Mouse (Mus musculus) liver, postnatal 0 days (tissue): ENCODE data around the gene Naxd. TPM values are rescaled to one million over a fixed set of nuclear protein-coding genes. Genes with fewer than 3 reads are reported as not detected.
A peak's percentile ranks its signal among the peaks of the same experiment; 100 is the strongest.

Source experiments
- ATAC-seq: fragments of 200-750 bp; cut with Nextera tagmentation; 2 replicates; pipeline ENCODE4 v1.8.0; 2017; ENCODE audit warnings: mild to moderate bottlenecking, moderate library complexity
- DNase-seq: peaks from one replicate; pipeline ENCODE4 v3.0.0-alpha.2; 2016
- H3K27ac ChIP-seq: fragments of 300-500 bp; sonication (generic); 2 replicates; pipeline ENCODE4 v1.5.1; 2014; ENCODE audit warnings: antibody characterized with exemption, moderate library complexity, mild to moderate bottlenecking, low read depth
- H3K27me3 ChIP-seq: fragments of 300-500 bp; sonication (generic); 2 replicates; pipeline ENCODE4 v1.6.1; 2014; ENCODE audit warnings: low read length, control low read depth, mixed read lengths; ENCODE audit not compliant: insufficient read depth
- H3K36me3 ChIP-seq: fragments of 300-500 bp; sonication (generic); replicated peaks from 2 replicates; pipeline ENCODE4 v1.6.1; 2014; ENCODE audit warnings: mild to moderate bottlenecking, control low read depth, low read length, moderate library complexity, mixed read lengths; ENCODE audit not compliant: insufficient read depth
- H3K4me1 ChIP-seq: fragments of 300-500 bp; sonication (generic); 2 replicates; pipeline ENCODE4 v1.6.1; 2014; ENCODE audit warnings: antibody characterized with exemption, mild to moderate bottlenecking, control low read depth; ENCODE audit not compliant: insufficient read depth
- H3K4me2 ChIP-seq: fragments of 300-500 bp; sonication (generic); 2 replicates; pipeline ENCODE4 v1.6.1; 2014; ENCODE audit warnings: low read depth, mild to moderate bottlenecking, low read length, moderate library complexity, mixed read lengths
- H3K4me3 ChIP-seq: fragments of 300-500 bp; sonication (generic); 2 replicates; pipeline ENCODE4 v1.5.1; 2014; ENCODE audit warnings: low read depth, low read length
- H3K9ac ChIP-seq: fragments of 300-500 bp; sonication (generic); replicated peaks from 2 replicates; pipeline ENCODE4 v1.6.1; 2014; ENCODE audit warnings: mild to moderate bottlenecking, moderate library complexity
- H3K9me3 ChIP-seq: fragments of 300-500 bp; sonication (generic); 2 replicates; pipeline ENCODE4 v1.6.1; 2016; ENCODE audit warnings: mild to moderate bottlenecking, control low read depth, low read length, mixed read lengths
- CTCF ChIP-seq: sonication (generic); IDR thresholded peaks from 2 replicates; pipeline ENCODE4 v1.5.1; 2016; ENCODE audit warnings: antibody characterized with exemption, low read depth
- EP300 ChIP-seq: IDR thresholded peaks from 2 replicates; pipeline ENCODE4 v1.6.1; 2016; ENCODE audit warnings: antibody characterized with exemption, low read depth, mild to moderate bottlenecking
- WGBS: fragments of 180-500 bp; shearing (Covaris S2); extraction: QIAGEN DNeasy Blood & Tissue Kit; methylation state at CpG from one replicate; pipeline ENCODE4 v1.1.7; 2014; ENCODE audit not compliant: insufficient replicate concordance; 5-methylcytosine and 5-hydroxymethylcytosine counted together
- polyA plus RNA-seq: library from polyadenylated mRNA; unstranded; fragments of >200 nt; fragmentation: Nextera tagmentation; extraction: Ambion mirVana; gene quantifications from 2 replicates; pipeline ENCODE4 v1.2.1, GENCODE M21; 2015

The Naxd gene
- polyA plus RNA-seq, 1 experiment from 2014 or later: 47.1 TPM

DNA sequence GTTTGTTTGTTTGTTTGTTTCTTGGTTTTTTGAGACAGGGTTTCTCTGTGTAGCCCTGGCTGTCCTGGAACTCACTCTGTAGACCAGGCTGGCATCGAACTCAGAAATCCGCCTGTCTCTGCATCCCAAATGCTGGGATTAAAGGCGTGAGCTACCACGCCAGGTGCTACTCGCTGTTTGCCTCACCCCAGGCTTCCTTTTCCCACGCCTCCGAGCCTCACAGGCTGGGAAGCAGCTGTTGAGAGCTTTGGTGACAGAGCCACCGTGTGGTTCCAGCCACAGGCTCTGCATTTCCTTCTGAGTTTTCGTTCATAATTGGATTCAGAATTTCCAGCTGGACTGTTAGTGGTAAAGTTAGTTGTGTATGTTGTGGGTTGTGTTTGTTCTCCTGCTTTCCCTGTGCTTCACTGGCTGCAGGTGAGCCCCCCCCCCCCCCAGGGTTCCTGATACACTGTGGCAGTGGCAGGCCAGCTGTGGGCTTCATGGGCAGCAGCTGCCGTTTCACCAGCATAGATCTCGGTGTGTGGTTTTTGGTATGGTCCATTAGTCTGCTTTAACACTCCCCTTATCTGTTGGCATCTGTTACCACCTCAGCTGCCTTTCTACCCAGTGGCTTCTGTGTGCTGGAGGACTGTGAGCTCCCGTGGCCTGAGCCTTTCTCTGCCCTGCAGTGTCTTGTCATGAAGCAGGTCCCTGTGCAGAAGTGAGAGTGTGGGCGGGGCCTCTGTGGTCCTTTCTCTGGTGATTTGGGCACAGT is 6.3 kb downstream of the Naxd start:
- TF ChIP-seq EP300: no peak
- no peak for TF ChIP-seq CTCF
- DNase-seq: no peak
- Histone ChIP-seq H3K36me3 (peaks cover 52% of the 10 kb centered on the region), H3K4me1 (peaks cover 3% of the 10 kb centered on the region), H3K9ac (no peak overlapping the region), H3K27me3 (no peaks in the 10 kb centered on the region), H3K27ac (no peak overlapping the region), H3K4me2 (no peak overlapping the region), H3K4me3 (no peak overlapping the region), H3K9me3 (no peaks in the 10 kb centered on the region)
- WGBS: 77% methylated on average over 13 of the region's 13 CpGs
- no peak for ATAC-seq

- peaks cover 73% of the 10 kb centered on the region for H3K36me3 ChIP-seq
- ATAC-seq (no peak), DNase-seq (no peak)
- no peaks in the 10 kb centered on the region for H3K27me3 ChIP-seq
- no peaks in the 10 kb centered on the region for H3K9me3 ChIP-seq
- no peak overlapping the region for H3K4me3 ChIP-seq
- WGBS: 78% methylated on average over 14 of the region's 14 CpGs
- H3K4me2 ChIP-seq: no peak overlapping the region
- no peak overlapping the region for H3K27ac ChIP-seq
- H3K4me1 ChIP-seq: no peaks in the 10 kb centered on the region
- TF ChIP-seq CTCF (no peak), EP300 (no peak)
- H3K9ac ChIP-seq: no peak overlapping the region
Observed at GRCm38 (mm10) chr8:11506074-11506473, 8.8 kb downstream of the Naxd start.

DNA sequence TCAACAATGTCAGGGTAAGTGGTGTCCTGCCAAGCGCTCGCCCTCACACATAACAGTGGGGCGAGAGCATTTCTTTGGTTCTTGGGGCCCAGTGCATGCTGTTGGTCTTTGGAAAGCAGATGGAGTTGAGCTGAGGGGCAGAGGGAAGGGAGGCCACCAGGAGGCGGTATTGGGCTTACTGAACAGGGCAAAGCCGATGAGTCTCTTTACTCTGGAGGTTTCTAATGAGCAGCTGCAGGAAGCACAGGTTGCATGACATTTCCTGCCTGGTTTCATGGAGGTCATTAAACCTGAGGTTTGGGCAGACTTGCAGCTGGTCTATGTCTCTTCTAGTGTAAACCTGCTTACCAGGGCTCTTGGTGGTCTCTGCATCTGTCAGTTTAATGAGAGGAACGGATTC is 9.5 kb downstream of the Naxd start:
- H3K27ac ChIP-seq: no peak overlapping the region
- WGBS: 60% methylated on average over 6 of the region's 6 CpGs
- no peak overlapping the region for H3K4me3 ChIP-seq
- peaks cover 80% of the 10 kb centered on the region for H3K36me3 ChIP-seq
- no peak overlapping the region for H3K4me2 ChIP-seq
- TF ChIP-seq EP300 (no peak), CTCF (peak; percentile 81)
- DNase-seq (peak; percentile 79), ATAC-seq (peak; percentile 64)
- no peaks in the 10 kb centered on the region for H3K9me3 ChIP-seq
- H3K4me1 ChIP-seq: no peaks in the 10 kb centered on the region
- H3K9ac ChIP-seq: no peak overlapping the region
- no peaks in the 10 kb centered on the region for H3K27me3 ChIP-seq

DNA sequence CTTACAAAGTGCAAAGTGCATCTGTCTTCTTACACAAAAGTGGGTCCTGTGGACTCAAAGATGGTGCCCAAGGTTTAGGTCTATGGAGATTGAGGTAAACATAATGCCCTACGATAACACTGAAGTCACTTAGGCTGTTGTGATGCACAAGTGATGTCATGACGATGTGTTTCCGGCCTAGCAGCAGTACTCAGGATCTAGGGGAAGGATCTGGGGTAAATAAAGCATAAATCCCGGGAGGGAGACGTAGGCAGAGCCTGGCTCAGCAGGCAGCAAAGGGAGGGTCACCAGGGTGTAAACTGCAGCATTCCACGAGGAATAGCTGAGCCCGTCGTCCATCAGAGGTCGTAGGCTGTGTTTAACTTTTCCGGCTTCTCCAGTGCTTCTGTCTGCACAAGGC is 11.6 kb downstream of the Naxd start:
- no peaks in the 10 kb centered on the region for H3K9me3 ChIP-seq
- no peak for DNase-seq
- no peak for ATAC-seq
- no peaks in the 10 kb centered on the region for H3K4me1 ChIP-seq
- TF ChIP-seq CTCF (no peak), EP300 (no peak)
- H3K36me3 ChIP-seq: peaks cover 90% of the 10 kb centered on the region
- no peak overlapping the region for H3K4me3 ChIP-seq
- H3K9ac ChIP-seq: no peak overlapping the region
- no peak overlapping the region for H3K27ac ChIP-seq
- 84% methylated on average over 10 of the region's 10 CpGs for WGBS
- no peak overlapping the region for H3K4me2 ChIP-seq
- no peaks in the 10 kb centered on the region for H3K27me3 ChIP-seq

DNA sequence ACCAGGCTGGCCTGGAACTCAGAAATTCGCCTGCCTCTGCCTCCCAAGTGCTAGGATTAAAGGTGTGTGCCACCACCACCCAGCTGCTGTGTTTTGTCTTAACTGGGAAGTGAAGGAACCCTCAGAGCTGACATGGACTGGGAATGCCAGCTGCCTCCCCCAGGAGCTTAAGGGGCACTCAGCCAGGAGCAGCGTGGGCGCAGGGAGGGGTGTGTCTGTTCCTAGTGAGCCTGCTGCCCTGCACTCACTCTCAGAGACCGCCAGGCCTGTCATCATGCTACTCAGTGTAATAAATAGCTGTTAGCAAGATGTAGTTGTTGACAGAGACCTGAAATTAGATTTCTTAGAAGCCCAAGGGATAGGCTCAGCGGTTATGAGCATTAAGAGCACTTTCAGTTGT is 13.7 kb downstream of the Naxd start:
- Histone ChIP-seq H3K4me1 (no peaks in the 10 kb centered on the region), H3K27me3 (no peaks in the 10 kb centered on the region), H3K9ac (no peak overlapping the region), H3K27ac (no peak overlapping the region), H3K9me3 (no peaks in the 10 kb centered on the region), H3K4me3 (no peak overlapping the region), H3K4me2 (no peak overlapping the region), H3K36me3 (peaks cover 76% of the 10 kb centered on the region)
- TF ChIP-seq EP300: no peak
- no peak for TF ChIP-seq CTCF
- 84% methylated on average over 5 of the region's 5 CpGs for WGBS
- ATAC-seq: no peak
- no peak for DNase-seq

DNA sequence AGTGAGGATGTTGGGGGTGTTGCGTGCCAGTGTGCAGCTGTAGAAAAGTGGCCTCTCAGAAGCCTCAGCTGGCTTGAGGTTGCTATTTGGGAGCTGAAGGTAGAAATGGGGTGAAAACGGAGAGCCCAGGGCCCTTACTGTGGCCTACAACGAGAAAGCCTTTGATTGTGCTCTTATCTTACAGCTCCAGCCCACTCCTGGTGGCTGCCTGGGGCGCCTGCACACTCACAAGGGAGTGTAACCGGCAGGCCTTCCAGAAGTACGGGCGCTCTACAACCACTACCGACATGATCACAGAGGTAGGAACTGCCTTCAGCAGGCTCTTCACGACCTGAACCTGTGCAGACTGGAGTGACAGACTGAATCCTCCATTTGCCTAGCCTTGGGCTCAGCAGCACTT is 15.4 kb downstream of the Naxd start:
- Histone ChIP-seq H3K27me3 (no peaks in the 10 kb centered on the region), H3K36me3 (peaks cover 61% of the 10 kb centered on the region), H3K4me2 (no peak overlapping the region), H3K4me1 (no peaks in the 10 kb centered on the region), H3K9me3 (no peaks in the 10 kb centered on the region), H3K9ac (no peak overlapping the region; the same call in none of the 2 replicates), H3K4me3 (no peak overlapping the region), H3K27ac (no peak overlapping the region)
- WGBS: 44% methylated on average over 9 of the region's 9 CpGs
- no peak for DNase-seq
- TF ChIP-seq EP300: no peak
- TF ChIP-seq CTCF: 0 out of 2 replicates have a peak, but pooled peaks have one; percentile 14
- ATAC-seq: peak; percentile 78
